In genomic region chr10:110745640-110746032, GRCm38 (mm10) we compare ENCODE assay signal across 8 mouse cellular contexts. TPM values are rescaled to one million over a fixed set of nuclear protein-coding genes. Genes with fewer than 3 reads are reported as not detected.
DNase-seq lines count a peak whose midpoint lies in the region; ATAC-seq and TF ChIP-seq lines count a peak whose summit lies in the region.

No protein-coding gene starts in this region.

- H3K79me2 ChIP-seq in MEL (ENCODE audit: control insufficient read depth, insufficient read depth, low read length, poor library complexity): peaks cover 6% of the 10 kb centered on the region; the same call in 1 of the 2 replicates

- peak overlapping the region; percentile 93 for H3K9ac ChIP-seq in heart, embryonic 16.5 days (ENCODE audit: low read length)
- peak overlapping the region; percentile 86 for H3K9ac ChIP-seq in MEL (ENCODE audit: control insufficient read depth, low read depth, low read length, poor library complexity, severe bottlenecking)
- peak overlapping the region; percentile 71 for H3K9ac ChIP-seq in midbrain, embryonic 11.5 days (ENCODE audit: low read length)

- H3K4me2 ChIP-seq in heart, embryonic 16.5 days (ENCODE audit: low read depth, low read length): peak overlapping the region; percentile 99
- H3K4me2 ChIP-seq in midbrain, embryonic 11.5 days: peak overlapping the region; percentile 47

- no peak for DNase-seq in heart, postnatal 4 days
- DNase-seq in MEL (ENCODE audit: low read depth, low spot score): peak; percentile 59
- no peak for DNase-seq in hindbrain, embryonic 10.5 days (ENCODE audit: low spot score)
- no peak for DNase-seq in midbrain, embryonic 11.5 days (ENCODE audit: low spot score, missing footprints)
- DNase-seq in left cerebral cortex, postnatal 4 days: no peak
- no peak for DNase-seq in cerebellum, postnatal 25 days
- DNase-seq in kidney, adult 8-10 months: no peak

- H3K4me1 ChIP-seq in heart, embryonic 16.5 days (ENCODE audit: control insufficient read depth, insufficient read depth, low read length): peaks cover 13% of the 10 kb centered on the region
- H3K4me1 ChIP-seq in MEL (ENCODE audit: control insufficient read depth in 1 of 2, insufficient read depth in 2 of 2, low read length in 2 of 2): peaks cover 6 to 7% of the 10 kb centered on the region in 2 experiments; a peak in 3 of 4 replicates
- H3K4me1 ChIP-seq in hindbrain, embryonic 10.5 days (replicated peaks): peaks cover 28% of the 10 kb centered on the region
- peaks cover 10% of the 10 kb centered on the region for H3K4me1 ChIP-seq in midbrain, embryonic 11.5 days (ENCODE audit: control insufficient read depth, insufficient read depth, low read length)

- peak overlapping the region; percentile 93 for H3K4me3 ChIP-seq in heart, embryonic 16.5 days (ENCODE audit: low read length)
- H3K4me3 ChIP-seq in MEL (ENCODE audit: control insufficient read depth in 1 of 2, insufficient read depth in 1 of 2, low read depth in 2 of 2, low read length in 2 of 2): peak overlapping the region; percentile 84 to 85
- peak overlapping the region; percentile 90 for H3K4me3 ChIP-seq in hindbrain, embryonic 10.5 days
- H3K4me3 ChIP-seq in midbrain, embryonic 11.5 days (ENCODE audit: low read depth, low read length): peak overlapping the region; percentile 50

- H3K36me3 ChIP-seq in heart, embryonic 16.5 days (ENCODE audit: control insufficient read depth, insufficient read depth): peaks cover 16% of the 10 kb centered on the region
- peaks cover 1 to 5% of the 10 kb centered on the region in 2 experiments; a peak in 1 of 4 replicates for H3K36me3 ChIP-seq in MEL (ENCODE audit: control insufficient read depth in 1 of 2, insufficient read depth in 2 of 2, low read length in 2 of 2)
- H3K36me3 ChIP-seq in hindbrain, embryonic 10.5 days: peaks cover 34% of the 10 kb centered on the region
- peaks cover 12% of the 10 kb centered on the region for H3K36me3 ChIP-seq in midbrain, embryonic 11.5 days (ENCODE audit: control insufficient read depth, insufficient read depth, low read length)

- peak overlapping the region; percentile 74 for H3K27ac ChIP-seq in heart, embryonic 16.5 days (ENCODE audit: low read length)
- H3K27ac ChIP-seq in MEL (ENCODE audit: control insufficient read depth, low read depth, low read length): peak overlapping the region; percentile 49
- H3K27ac ChIP-seq in hindbrain, embryonic 10.5 days: peak overlapping the region; percentile 97
- H3K27ac ChIP-seq in midbrain, embryonic 11.5 days (ENCODE audit: low read depth, low read length): peak overlapping the region; percentile 40; the same call in 1 of the 2 replicates

- no peak for TF ChIP-seq CTCF in MEL (IDR thresholded peaks at IDR 0.05 in 2 of 3, conservative IDR thresholded peaks at IDR 0.05 in 1 of 3; ENCODE audit: control insufficient read depth in 1 of 3, insufficient read depth in 1 of 3, low read depth in 2 of 3, low read length in 3 of 3, poor library complexity in 1 of 3, severe bottlenecking in 1 of 3)

- ATAC-seq in heart, embryonic 16.5 days (replicated peaks; ENCODE audit: extremely low read depth, insufficient read depth, low FRiP score): peak; percentile 30
- ATAC-seq in midbrain, embryonic 11.5 days (ENCODE audit: low FRiP score): no peak

- no peak for TF ChIP-seq RAD21 in MEL (IDR thresholded peaks at IDR 0.05; ENCODE audit: low read depth, low read length)

- no peak for TF ChIP-seq EP300 in MEL (IDR thresholded peaks at IDR 0.05; ENCODE audit: low read depth in 1 of 2, low read length in 2 of 2)

- under 1% methylated on average over 23 of the region's 23 CpGs for WGBS in heart, embryonic 16.5 days
- under 1% methylated on average over 23 of the region's 23 CpGs for WGBS in hindbrain, embryonic 10.5 days
- WGBS in midbrain, embryonic 11.5 days: 1% methylated on average over 23 of the region's 23 CpGs

- no peaks in the 10 kb centered on the region for H3K27me3 ChIP-seq in heart, embryonic 16.5 days (ENCODE audit: control insufficient read depth, insufficient read depth, low read length)
- peaks cover 3 to 5% of the 10 kb centered on the region in 2 experiments for H3K27me3 ChIP-seq in MEL (ENCODE audit: control insufficient read depth in 1 of 2, insufficient read depth in 2 of 2, low read length in 2 of 2)
- no peaks in the 10 kb centered on the region for H3K27me3 ChIP-seq in hindbrain, embryonic 10.5 days (ENCODE audit: insufficient read depth, poor library complexity, severe bottlenecking)
- H3K27me3 ChIP-seq in midbrain, embryonic 11.5 days (ENCODE audit: control insufficient read depth, insufficient read depth, low read length): no peaks in the 10 kb centered on the region

- no peaks in the 10 kb centered on the region for H3K9me3 ChIP-seq in heart, embryonic 16.5 days (replicated peaks; ENCODE audit: control insufficient read depth, low read length)
- H3K9me3 ChIP-seq in MEL (replicated peaks; ENCODE audit: insufficient read depth, low read length): no peaks in the 10 kb centered on the region
- H3K9me3 ChIP-seq in hindbrain, embryonic 10.5 days: no peaks in the 10 kb centered on the region
- no peaks in the 10 kb centered on the region for H3K9me3 ChIP-seq in midbrain, embryonic 11.5 days (ENCODE audit: control insufficient read depth, low read length)

- TF ChIP-seq POLR2A in MEL (IDR thresholded peaks at IDR 0.05; ENCODE audit: control insufficient read depth in 1 of 2, insufficient read depth in 1 of 2, low read depth in 1 of 2, low read length in 2 of 2, poor library complexity in 1 of 2): no peak

- intact Hi-C loops in left cerebral cortex, postnatal 4 days (cut with DNase I): no loop called here

TF ChIP-seq in MEL, 35 proteins besides CTCF, POLR2A, EP300 and RAD21:
- TF ChIP-seq MAZ (IDR thresholded peaks at IDR 0.05; ENCODE audit: low read depth, low read length) (0 out of 2 replicates have a peak, but pooled peaks have one; percentile 0), KAT2A (conservative IDR thresholded peaks at IDR 0.05; ENCODE audit: low read depth, low read length) (no peak)

RNA-seq across cellular contexts. Expression of gene E2f7, which starts 0.4 kb away (rescaled TPM):
- 13.5 and 14.3 TPM in 2 replicates for polyA plus RNA-seq in heart, embryonic 16.5 days (2015; fragmentation: Nextera tagmentation; extraction: Ambion mirVana)
- total RNA-seq in heart, postnatal 4 days (2021): 10 to 100 TPM; 14.9 to 19.2 TPM
- 4.2 and 5.7 TPM in 2 replicates for total RNA-seq in MEL (2012; rRNA removed)
- polyA plus RNA-seq in MEL (2012; ENCODE audit: insufficient read depth in 1 of 2, insufficient read length in 2 of 2, low read depth in 1 of 2, low replicate concordance in 2 of 2, missing spikeins in 1 of 2): 10 to 100 TPM; 16.2 to 26.4 TPM
- polyA plus RNA-seq in hindbrain, embryonic 10.5 days (2016; fragmentation: Nextera tagmentation; extraction: Ambion mirVana): 35.2 and 47.0 TPM in 2 replicates
- polyA plus RNA-seq in midbrain, embryonic 11.5 days (2014; fragmentation: Nextera tagmentation; extraction: Ambion mirVana): 31.3 and 35.9 TPM in 2 replicates
- 1 to 10 TPM; 5.1 to 6.6 TPM for total RNA-seq in left cerebral cortex, postnatal 4 days (2021)

Comparison
In these comparisons a context has a peak if more than half of its experiments do, and no peak if none do; other contexts are left out.
1. H3K27ac ChIP-seq: peak in every context shown above with its lines; median percentile 97 in hindbrain, embryonic 10.5 days; 74 in heart, embryonic 16.5 days; 49 in MEL; 40 in midbrain, embryonic 11.5 days.